Mouse (Mus musculus) E14TG2a.4 (cell line): Measurements from ENCODE around the gene Mettl24.

ENCODE experiments used
- H3K27me3 ChIP-seq: 2 replicates; pipeline ENCODE4 v1.6.1; 2014; ENCODE audit warnings: low read length, control low read depth; ENCODE audit not compliant: insufficient read depth
- H3K36me3 ChIP-seq: 2 replicates; pipeline ENCODE4 v1.6.1; 2014; ENCODE audit warnings: low read length, control low read depth; ENCODE audit not compliant: insufficient read depth
- H3K4me1 ChIP-seq: replicated peaks from 2 replicates; pipeline ENCODE4 v1.6.1; 2014; ENCODE audit warnings: low read depth, low read length, control low read depth
- H3K4me3 ChIP-seq: replicated peaks from 2 replicates; pipeline ENCODE4 v1.5.1; 2014; ENCODE audit warnings: mild to moderate bottlenecking, low read length
- H3K9me3 ChIP-seq: 2 replicates; pipeline ENCODE4 v1.6.1; 2014; ENCODE audit warnings: low read length, control low read depth
- CTCF ChIP-seq: conservative IDR thresholded peaks from 2 replicates; pipeline ENCODE4 v1.5.1; 2014; ENCODE audit warnings: low read length
- NANOG ChIP-seq: IDR thresholded peaks from 2 replicates; pipeline ENCODE4 v1.6.1; 2014; ENCODE audit warnings: borderline replicate concordance, low read length, mixed read lengths
- POU5F1 ChIP-seq: IDR thresholded peaks from 2 replicates; pipeline ENCODE4 v1.6.1; 2014; ENCODE audit warnings: low read length, borderline replicate concordance

Gene Mettl24

GRCm38 (mm10) chr10:40827706-40828105 is 144.6 kb downstream of the Mettl24 start:
- H3K27me3 ChIP-seq, result no peaks in the 10 kb centered on the region
- TF ChIP-seq NANOG, result no peak
- no peak for TF ChIP-seq CTCF
- no peak for TF ChIP-seq POU5F1
- H3K9me3 ChIP-seq, result no peaks in the 10 kb centered on the region
- H3K4me3 ChIP-seq, result no peak overlapping the region
- peaks cover 12% of the 10 kb centered on the region; the same call in 1 of the 2 replicates for H3K36me3 ChIP-seq
- peaks cover 5% of the 10 kb centered on the region; the same call in 1 of the 2 replicates for H3K4me1 ChIP-seq

GRCm38 (mm10) chr10:40830312-40830711 is 147.2 kb downstream of the Mettl24 start:
- Histone ChIP-seq H3K4me1 (peaks cover 5% of the 10 kb centered on the region; the same call in 1 of the 2 replicates), H3K4me3 (no peak overlapping the region), H3K27me3 (no peaks in the 10 kb centered on the region), H3K36me3 (peaks cover 38% of the 10 kb centered on the region), H3K9me3 (no peaks in the 10 kb centered on the region)
- no peak for TF ChIP-seq NANOG
- TF ChIP-seq POU5F1, result no peak
- no peak for TF ChIP-seq CTCF

GRCm38 (mm10) chr10:40831267-40831666 is 148.2 kb downstream of the Mettl24 start:
- H3K36me3 ChIP-seq, result peaks cover 47% of the 10 kb centered on the region
- H3K27me3 ChIP-seq, result no peaks in the 10 kb centered on the region
- TF ChIP-seq CTCF (no peak), POU5F1 (no peak), NANOG (no peak)
- no peak overlapping the region for H3K4me3 ChIP-seq
- peaks cover 5% of the 10 kb centered on the region; the same call in 1 of the 2 replicates for H3K4me1 ChIP-seq
- no peaks in the 10 kb centered on the region for H3K9me3 ChIP-seq

- TF ChIP-seq POU5F1 (no peak), CTCF (no peak)
- no peaks in the 10 kb centered on the region for H3K27me3 ChIP-seq
- peaks cover 61% of the 10 kb centered on the region for H3K36me3 ChIP-seq
- H3K4me1 ChIP-seq, result peaks cover 42% of the 10 kb centered on the region
- H3K4me3 ChIP-seq, result no peak overlapping the region
- H3K9me3 ChIP-seq, result no peaks in the 10 kb centered on the region
Observed at GRCm38 (mm10) chr10:40840086-40840485, 157.0 kb downstream of the Mettl24 start.

- Histone ChIP-seq H3K9me3 (no peaks in the 10 kb centered on the region), H3K27me3 (no peaks in the 10 kb centered on the region), H3K36me3 (peaks cover 68% of the 10 kb centered on the region), H3K4me3 (no peak overlapping the region), H3K4me1 (peaks cover 34% of the 10 kb centered on the region)
- no peak for TF ChIP-seq NANOG
- no peak for TF ChIP-seq POU5F1
- TF ChIP-seq CTCF, result no peak
Observed at GRCm38 (mm10) chr10:40843841-40844240, 160.8 kb downstream of the Mettl24 start.

GRCm38 (mm10) chr10:40844546-40844945 is 161.5 kb downstream of the Mettl24 start:
- Histone ChIP-seq H3K4me3 (no peak overlapping the region), H3K4me1 (peaks cover 30% of the 10 kb centered on the region), H3K9me3 (no peaks in the 10 kb centered on the region), H3K36me3 (peaks cover 75% of the 10 kb centered on the region), H3K27me3 (no peaks in the 10 kb centered on the region)
- TF ChIP-seq POU5F1, result no peak
- TF ChIP-seq NANOG, result no peak
- TF ChIP-seq CTCF, result no peak

GRCm38 (mm10) chr10:40845626-40846025 is 162.5 kb downstream of the Mettl24 start:
- Histone ChIP-seq H3K4me3 (no peak overlapping the region), H3K9me3 (no peaks in the 10 kb centered on the region), H3K4me1 (peaks cover 19% of the 10 kb centered on the region), H3K27me3 (no peaks in the 10 kb centered on the region), H3K36me3 (peaks cover 81% of the 10 kb centered on the region)
- TF ChIP-seq CTCF, result no peak
- TF ChIP-seq NANOG, result no peak
- TF ChIP-seq POU5F1, result no peak

- Histone ChIP-seq H3K36me3 (peaks cover 75% of the 10 kb centered on the region), H3K9me3 (peaks cover 9% of the 10 kb centered on the region), H3K4me1 (peaks cover 13% of the 10 kb centered on the region), H3K4me3 (no peak overlapping the region), H3K27me3 (no peaks in the 10 kb centered on the region)
- TF ChIP-seq POU5F1, result no peak
- no peak for TF ChIP-seq CTCF
- no peak for TF ChIP-seq NANOG
Observed at GRCm38 (mm10) chr10:40847176-40847874, 164.2 kb downstream of the Mettl24 start.

- Histone ChIP-seq H3K4me3 (no peak overlapping the region), H3K4me1 (no peaks in the 10 kb centered on the region; the same call in 1 of the 2 replicates), H3K27me3 (no peaks in the 10 kb centered on the region), H3K9me3 (peaks cover 20% of the 10 kb centered on the region), H3K36me3 (peaks cover 68% of the 10 kb centered on the region)
- no peak for TF ChIP-seq CTCF
Observed at GRCm38 (mm10) chr10:40850644-40851043, 167.6 kb downstream of the Mettl24 start.
